Mouse (Mus musculus) neural tube, embryonic 14.5 days (tissue): ENCODE data around the gene Dnah8. TPM values are rescaled to one million over a fixed set of nuclear protein-coding genes. Genes with fewer than 3 reads are reported as not detected.
"Not testable (repeated sequence)": the region's sequence is repeated elsewhere in the genome, so short reads cannot be mapped to it uniquely, and the experiment has no call there.

Experiments
- ATAC-seq: fragments of 200-750 bp; cut with Nextera tagmentation; 2 replicates; pipeline ENCODE4 v1.8.0; 2017; ENCODE audit warnings: low read depth, mild to moderate bottlenecking, moderate TSS enrichment, moderate library complexity
- H3K27ac ChIP-seq: fragments of 300-500 bp; sonication (generic); 2 replicates; pipeline ENCODE4 v1.5.1; 2014; ENCODE audit warnings: low read depth, mild to moderate bottlenecking, control low read depth, low read length, moderate library complexity, mixed read lengths
- H3K27me3 ChIP-seq: fragments of 300-500 bp; sonication (generic); 2 replicates; pipeline ENCODE4 v1.6.1; 2014; ENCODE audit warnings: low read length; ENCODE audit not compliant: control insufficient read depth, insufficient read depth
- H3K36me3 ChIP-seq: fragments of 300-500 bp; sonication (generic); 2 replicates; pipeline ENCODE4 v1.6.1; 2014; ENCODE audit warnings: low read length, mixed read lengths; ENCODE audit not compliant: control insufficient read depth, insufficient read depth
- H3K4me1 ChIP-seq: fragments of 300-500 bp; sonication (generic); 2 replicates; pipeline ENCODE4 v1.6.1; 2014; ENCODE audit warnings: low read length; ENCODE audit not compliant: control insufficient read depth, insufficient read depth
- H3K4me2 ChIP-seq: fragments of 300-500 bp; sonication (generic); 2 replicates; pipeline ENCODE4 v1.6.1; 2014; ENCODE audit warnings: mild to moderate bottlenecking, low read depth, low read length, control low read depth
- H3K4me3 ChIP-seq: fragments of 300-500 bp; sonication (generic); 2 replicates; pipeline ENCODE4 v1.5.1; 2014; ENCODE audit warnings: low read depth, low read length, control low read depth, mixed read lengths
- H3K9ac ChIP-seq: fragments of 300-500 bp; sonication (generic); replicated peaks from 2 replicates; pipeline ENCODE4 v1.6.1; 2014; ENCODE audit warnings: low read depth, mild to moderate bottlenecking, control low read depth, low read length, mixed read lengths
- H3K9me3 ChIP-seq: fragments of 300-500 bp; sonication (generic); 2 replicates; pipeline ENCODE4 v1.6.1; 2016; ENCODE audit warnings: low read length; ENCODE audit not compliant: control insufficient read depth
- WGBS: fragments of 180-500 bp; shearing (Covaris S2); extraction: QIAGEN DNeasy Blood & Tissue Kit; methylation state at CpG from one replicate; pipeline ENCODE4 v1.1.7; 2014; 5-methylcytosine and 5-hydroxymethylcytosine counted together
- polyA plus RNA-seq: library from polyadenylated mRNA; unstranded; fragments of >200 nt; fragmentation: Nextera tagmentation; extraction: Ambion mirVana; gene quantifications from 2 replicates; pipeline ENCODE4 v1.2.1, GENCODE M21; 2014

Dnah8 gene
- polyA plus RNA-seq: 3.9 and 5.5 TPM in 2 replicates

DNA sequence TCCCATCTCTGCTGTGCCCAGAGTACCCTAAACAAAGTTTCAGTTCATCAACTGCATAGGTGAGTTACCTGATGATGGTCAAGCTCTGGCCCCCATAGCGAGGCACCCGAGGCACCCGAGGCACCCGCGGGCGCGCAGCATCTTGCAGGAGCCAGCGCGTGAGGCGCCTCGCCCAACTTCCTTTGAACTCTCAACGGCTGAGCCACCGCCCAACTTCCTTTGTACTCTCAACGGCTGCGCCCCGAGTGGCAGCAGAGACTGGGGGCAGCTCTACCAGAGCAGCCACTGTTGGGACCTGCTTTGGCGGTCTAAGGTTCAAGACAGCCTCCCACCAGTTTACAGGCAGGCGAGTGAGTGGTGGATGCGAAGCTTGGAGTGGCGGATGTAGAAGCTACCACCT, at the start of gene Dnah8:
Dnah8 (plus strand) TSS at position 223 of the 400 bp plus-strand sequence.
- H3K9me3 ChIP-seq, ATAC-seq, H3K9ac ChIP-seq, H3K4me2 ChIP-seq, H3K4me3 ChIP-seq, H3K27ac ChIP-seq, H3K4me1 ChIP-seq, H3K27me3 ChIP-seq, H3K36me3 ChIP-seq: not testable (repeated sequence)
- no CpG with 5 or more reads among the region's 20 CpGs for WGBS

DNA sequence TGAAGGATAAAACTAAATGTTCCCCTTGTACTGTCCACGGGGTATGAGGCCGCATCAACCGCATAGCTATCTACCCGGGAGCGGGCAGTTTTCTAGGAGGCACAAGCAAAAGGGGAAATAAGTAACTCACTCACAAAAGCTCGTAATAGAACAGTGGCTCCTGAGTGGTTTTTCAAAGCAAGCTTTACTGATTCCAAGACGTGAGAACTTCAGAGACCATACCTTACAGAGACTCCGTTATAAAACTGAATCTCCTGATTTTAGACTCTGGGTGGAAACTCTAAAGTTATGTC, 49.4 kb upstream of the Dnah8 start:
- no peaks in the 10 kb centered on the region for H3K27me3 ChIP-seq
- no peak for ATAC-seq
- 81% methylated on average over 8 of the region's 8 CpGs for WGBS
- no peaks in the 10 kb centered on the region for H3K9me3 ChIP-seq
- H3K4me2 ChIP-seq: peak overlapping the region; percentile 84
- H3K4me1 ChIP-seq: peaks cover 14% of the 10 kb centered on the region
- H3K27ac ChIP-seq: no peak overlapping the region
- H3K4me3 ChIP-seq: peak overlapping the region; percentile 74; the same call in 1 of the 2 replicates
- H3K36me3 ChIP-seq: no peaks in the 10 kb centered on the region
- H3K9ac ChIP-seq: no peak overlapping the region

DNA sequence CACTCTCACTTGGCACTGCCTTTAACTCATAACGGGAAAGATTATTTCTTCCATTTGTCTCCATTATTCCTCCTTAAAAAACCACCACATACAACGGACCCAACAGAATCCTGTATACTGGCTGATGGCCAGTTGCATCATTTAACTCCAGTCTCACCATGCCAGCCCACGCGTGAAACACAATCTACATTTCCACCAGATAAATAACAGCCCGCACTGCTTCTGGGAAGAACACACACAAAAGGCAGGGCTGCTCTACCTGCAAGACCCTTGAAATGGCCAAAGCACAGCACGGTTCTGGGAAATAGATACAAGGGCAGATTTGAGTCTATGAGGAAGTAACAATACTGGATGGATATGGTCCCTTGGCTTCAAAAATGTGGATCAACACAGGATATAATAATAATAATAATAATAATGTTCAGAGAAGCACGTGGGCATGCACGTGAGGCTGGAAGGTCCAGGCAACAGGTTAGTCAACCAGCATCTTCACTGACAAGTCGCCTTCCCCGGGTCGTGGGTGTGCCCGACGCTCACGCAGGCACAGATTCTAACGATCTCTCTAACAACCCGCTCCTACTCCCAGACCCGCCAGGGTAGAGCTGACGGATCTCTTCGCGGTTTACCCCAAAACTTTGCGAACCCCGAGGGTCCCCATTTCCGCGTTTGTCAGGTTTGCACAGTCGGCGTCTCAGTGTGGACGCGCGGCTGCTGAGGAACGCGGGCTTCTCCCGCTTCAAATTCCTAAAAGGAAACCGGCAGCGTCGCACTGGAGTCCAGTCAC, 48.8 kb upstream of the Dnah8 start:
- no peaks in the 10 kb centered on the region for H3K36me3 ChIP-seq
- no peaks in the 10 kb centered on the region for H3K27me3 ChIP-seq
- H3K4me2 ChIP-seq: peak overlapping the region; percentile 84
- peak overlapping the region; percentile 96 for H3K27ac ChIP-seq
- H3K9me3 ChIP-seq: no peaks in the 10 kb centered on the region
- 6% methylated on average over 35 of the region's 35 CpGs for WGBS
- H3K9ac ChIP-seq: peak overlapping the region; percentile 88
- ATAC-seq: no peak; the same call in 1 of the 2 replicates
- peaks cover 14% of the 10 kb centered on the region for H3K4me1 ChIP-seq
- H3K4me3 ChIP-seq: peak overlapping the region; percentile 74

DNA sequence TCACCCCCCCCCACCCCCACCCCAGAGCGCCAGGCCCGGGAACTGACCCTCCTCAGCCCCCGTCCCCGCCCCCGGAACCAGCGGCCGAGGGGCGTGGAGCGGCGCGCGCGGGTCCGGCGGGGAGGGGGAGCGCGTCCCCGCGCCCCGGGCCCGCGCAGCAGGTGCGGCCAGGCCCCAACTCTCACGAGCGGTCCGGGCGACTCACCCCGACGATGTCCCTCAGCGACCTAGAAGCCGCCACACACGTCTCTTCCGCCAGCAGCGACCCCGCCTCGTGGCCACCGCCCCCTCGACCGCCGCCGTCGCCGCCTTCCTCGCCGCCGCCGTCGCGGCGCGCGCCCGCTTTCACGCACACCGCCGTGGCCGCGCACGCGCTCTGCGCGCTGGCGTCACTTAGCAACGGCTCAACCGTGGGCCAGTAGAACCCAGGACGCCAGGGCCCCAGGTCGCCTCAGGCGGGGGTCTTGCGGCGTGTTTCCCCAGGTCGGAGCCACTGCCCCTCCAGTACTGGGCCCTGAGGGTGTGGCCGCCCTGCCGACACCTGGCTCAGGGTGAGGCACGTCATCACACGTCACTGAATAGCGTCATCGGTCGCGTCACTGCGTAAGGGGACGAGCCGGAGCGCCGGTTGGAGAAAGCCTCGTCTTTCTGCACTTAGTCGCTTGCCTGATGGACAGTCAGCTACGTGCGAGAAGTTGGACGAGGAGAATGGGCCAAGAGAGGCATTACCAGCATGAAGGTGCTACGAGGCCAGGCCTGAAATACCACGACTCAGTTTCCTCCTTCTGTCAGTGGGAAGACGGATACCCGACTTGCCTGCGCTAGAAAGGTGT, 48.0 kb upstream of the Dnah8 start, which contains the start of gene Btbd9:
Btbd9 (minus strand) TSS at position 548 of the 833 bp plus-strand sequence.
- ATAC-seq: peak; percentile 94
- under 1% methylated on average over 68 of the region's 94 CpGs for WGBS
- H3K27ac ChIP-seq: peak within 1 kb of the TSS; percentile 96

DNA sequence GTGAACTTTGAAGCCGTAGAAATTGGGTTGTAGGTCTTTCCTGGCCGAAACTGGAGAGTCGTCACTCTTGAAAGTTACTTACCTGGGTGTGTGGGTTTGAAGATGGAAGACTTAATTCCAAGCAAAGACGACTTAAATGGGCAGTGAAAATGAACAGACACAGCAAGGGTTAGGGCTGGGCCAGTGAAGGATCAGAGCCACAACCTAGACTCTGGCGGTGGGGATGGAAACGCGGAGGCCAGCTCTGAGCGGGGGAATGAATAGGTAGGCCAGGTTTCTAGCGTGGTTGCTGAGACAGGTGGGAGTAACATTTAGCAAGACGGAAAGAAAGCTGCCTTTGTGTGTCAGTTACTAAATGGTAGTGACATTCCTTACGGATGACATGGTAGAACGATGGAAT, 47.2 kb upstream of the Dnah8 start:
- H3K4me1 ChIP-seq: peaks cover 14% of the 10 kb centered on the region
- H3K27ac ChIP-seq: peak overlapping the region; percentile 96
- no peaks in the 10 kb centered on the region for H3K36me3 ChIP-seq
- H3K9me3 ChIP-seq: no peaks in the 10 kb centered on the region
- ATAC-seq: no peak
- peak overlapping the region; percentile 74 for H3K4me3 ChIP-seq
- peak overlapping the region; percentile 88 for H3K9ac ChIP-seq
- H3K27me3 ChIP-seq: no peaks in the 10 kb centered on the region
- peak overlapping the region; percentile 84 for H3K4me2 ChIP-seq
- WGBS: 62% methylated on average over 12 of the region's 12 CpGs

More for the DNA sequence above, 48.0 kb upstream of the Dnah8 start, which contains the start of gene Btbd9:
- Histone ChIP-seq H3K9ac (peak within 1 kb of the TSS; percentile 88), H3K9me3 (no peaks in the 10 kb centered on the region), H3K36me3 (no peaks in the 10 kb centered on the region), H3K4me2 (peak within 1 kb of the TSS; percentile 84), H3K27me3 (no peaks in the 10 kb centered on the region), H3K4me3 (peak within 1 kb of the TSS; percentile 74), H3K4me1 (peaks cover 14% of the 10 kb centered on the region)

DNA sequence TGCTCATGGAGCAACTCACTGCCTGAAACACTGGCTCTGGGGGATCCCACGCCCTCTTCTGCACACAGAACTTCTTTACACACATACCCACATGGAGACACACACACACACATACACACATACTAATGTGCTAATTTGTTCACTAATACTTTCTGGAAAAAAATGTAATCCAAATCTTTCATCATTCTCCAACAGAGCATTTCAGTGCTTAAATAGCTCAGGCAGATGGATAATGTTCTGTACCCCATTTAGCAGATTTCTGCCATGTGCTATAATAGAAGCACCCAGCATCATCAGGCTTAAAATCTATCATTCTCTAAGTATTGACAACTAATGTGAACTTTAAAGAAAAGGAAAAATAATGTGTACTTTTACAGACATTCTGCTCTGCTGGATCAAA, 43.4 kb upstream of the Dnah8 start:
- Histone ChIP-seq H3K4me1 (peaks cover 5% of the 10 kb centered on the region), H3K9ac (no peak overlapping the region), H3K4me2 (no peak overlapping the region), H3K9me3 (no peaks in the 10 kb centered on the region), H3K36me3 (no peaks in the 10 kb centered on the region), H3K27me3 (no peaks in the 10 kb centered on the region), H3K4me3 (no peak overlapping the region), H3K27ac (no peak overlapping the region)
- no peak for ATAC-seq
- 53% methylated on average over 1 of the region's 1 CpGs for WGBS

DNA sequence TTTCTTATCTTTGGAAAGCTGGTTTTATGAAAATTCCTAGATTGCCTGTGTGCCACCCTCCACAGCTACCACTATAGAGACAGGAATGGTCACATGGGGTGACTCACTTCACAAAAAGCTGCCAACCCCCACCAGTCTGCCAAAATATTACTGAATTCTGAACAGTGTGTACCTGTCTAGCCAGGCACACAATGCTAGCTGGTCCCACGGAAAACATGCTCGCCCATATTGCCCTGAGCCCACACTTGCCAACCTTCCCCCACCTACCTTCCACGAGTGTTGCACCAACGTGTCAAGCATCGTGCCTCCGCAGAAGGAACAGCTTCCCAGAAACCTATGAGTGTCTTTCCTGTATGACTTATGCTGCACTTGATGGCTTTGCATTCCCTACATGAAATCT, 43.0 kb upstream of the Dnah8 start:
- Histone ChIP-seq H3K27me3 (no peaks in the 10 kb centered on the region), H3K9me3 (no peaks in the 10 kb centered on the region), H3K4me3 (no peak overlapping the region), H3K27ac (no peak overlapping the region), H3K36me3 (no peaks in the 10 kb centered on the region), H3K4me2 (no peak overlapping the region), H3K4me1 (peaks cover 5% of the 10 kb centered on the region), H3K9ac (no peak overlapping the region)
- 89% methylated on average over 6 of the region's 6 CpGs for WGBS
- ATAC-seq: no peak

DNA sequence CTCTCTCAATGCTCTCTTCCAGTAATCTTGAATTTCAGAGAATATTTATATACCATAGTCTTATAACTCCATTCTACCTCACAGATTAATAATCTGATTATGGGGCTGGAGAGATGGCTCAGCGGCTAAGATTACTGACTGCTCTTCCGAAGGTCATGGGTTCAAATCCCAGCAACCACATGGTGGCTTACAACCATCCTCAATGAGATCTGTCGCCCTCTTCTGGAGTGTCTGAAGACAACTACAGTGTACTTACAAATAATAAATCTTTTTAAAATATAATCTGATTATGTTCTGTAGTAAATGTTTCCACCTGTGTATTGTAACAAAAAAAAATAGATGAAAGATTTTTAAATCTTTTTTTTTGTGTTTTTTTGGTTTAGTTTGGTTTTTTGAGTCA, 41.8 kb upstream of the Dnah8 start:
- H3K9ac ChIP-seq: no peak overlapping the region
- no peaks in the 10 kb centered on the region for H3K36me3 ChIP-seq
- no peaks in the 10 kb centered on the region for H3K9me3 ChIP-seq
- WGBS: 87% methylated on average over 3 of the region's 3 CpGs
- no peak for ATAC-seq
- no peak overlapping the region for H3K27ac ChIP-seq
- no peaks in the 10 kb centered on the region for H3K27me3 ChIP-seq
- H3K4me3 ChIP-seq: no peak overlapping the region
- no peak overlapping the region for H3K4me2 ChIP-seq
- H3K4me1 ChIP-seq: no peaks in the 10 kb centered on the region; the same call in 1 of the 2 replicates
